Mouse (Mus musculus) forelimb bud, embryonic 11.5 days (tissue): ENCODE data around the gene Grm7.

Experiments used
- DNase-seq: peaks from one replicate; pipeline ENCODE4 v3.0.0-alpha.2; 2012; ENCODE audit warnings: low read depth, low spot score

Gene Grm7

DNA sequence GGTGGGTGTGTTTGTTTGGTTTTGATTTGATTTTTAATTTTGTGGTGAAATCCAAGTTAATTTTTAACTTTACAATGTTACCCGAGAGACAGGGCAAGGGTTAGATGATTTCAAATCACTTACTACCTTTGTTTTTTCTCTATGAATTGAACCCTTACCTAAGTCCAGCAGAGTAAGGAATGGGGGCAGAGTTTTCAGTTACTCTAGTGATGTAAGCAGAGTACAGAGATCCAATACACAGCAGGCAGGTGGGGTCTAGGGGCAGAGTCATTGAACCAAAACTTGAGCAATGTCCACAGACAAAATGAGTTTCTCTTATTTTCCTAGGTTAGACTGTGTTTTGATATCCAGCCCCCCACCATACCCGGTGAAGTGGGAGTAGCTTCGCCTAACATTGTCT lies 723.2 kb downstream of the Grm7 start:
- no peak for DNase-seq

DNA sequence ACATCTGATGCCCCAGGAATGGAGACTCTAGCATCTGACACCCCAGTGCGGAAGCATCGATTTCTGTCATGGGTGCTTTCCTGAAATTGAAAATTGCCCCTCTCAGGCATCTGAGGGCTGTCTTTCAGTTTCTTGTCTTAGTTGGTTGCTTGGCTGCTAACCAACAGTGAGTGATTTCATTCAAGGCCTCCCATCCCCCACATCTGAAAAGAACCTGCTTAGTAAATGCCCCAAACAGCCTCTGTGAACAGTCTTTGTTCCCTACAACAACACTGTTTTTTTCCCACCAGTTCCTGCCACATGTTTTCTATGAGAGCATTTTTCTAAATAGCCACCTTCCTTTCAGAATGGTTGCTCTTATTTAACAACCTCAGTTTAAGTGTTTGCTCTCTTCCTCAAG lies 723.6 kb downstream of the Grm7 start:
- no peak for DNase-seq

DNA sequence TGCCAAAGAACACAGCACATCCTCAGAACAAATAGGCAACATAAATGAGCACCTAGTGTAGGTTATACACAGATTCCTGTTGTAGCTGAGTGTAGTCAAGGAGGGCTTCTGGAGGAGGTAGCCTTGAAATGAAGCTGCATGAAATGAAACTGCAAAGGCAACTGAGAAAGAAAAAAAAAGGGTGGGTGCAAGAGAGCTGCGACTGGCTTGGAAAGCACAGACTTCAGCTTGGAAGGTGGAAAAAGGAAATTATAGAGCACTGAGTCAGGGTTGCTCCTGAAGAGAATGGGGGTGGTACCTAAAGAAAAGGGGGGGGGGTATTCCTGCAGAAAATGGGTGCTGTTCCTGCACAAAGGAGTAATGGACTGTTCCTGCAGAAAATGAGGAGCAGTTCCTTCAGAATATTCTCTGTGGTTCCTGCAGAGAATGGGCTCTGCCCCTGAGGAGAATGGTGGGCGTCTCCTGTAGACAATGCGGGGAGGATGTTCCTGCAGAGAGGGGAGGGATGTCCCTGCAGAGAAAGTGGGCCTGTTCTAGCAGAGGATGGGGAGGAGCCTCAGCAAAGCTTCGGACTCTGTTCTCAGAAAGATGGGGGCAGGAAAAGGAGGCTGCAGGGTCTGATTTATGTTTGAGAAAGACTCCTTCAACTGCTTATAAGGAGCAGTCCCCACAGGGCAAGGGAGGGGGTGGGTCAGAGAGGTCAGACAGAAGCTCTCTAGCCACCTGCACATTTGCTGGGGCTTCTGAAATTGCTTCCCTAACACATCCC lies 726.4 kb downstream of the Grm7 start:
- DNase-seq = no peak

DNA sequence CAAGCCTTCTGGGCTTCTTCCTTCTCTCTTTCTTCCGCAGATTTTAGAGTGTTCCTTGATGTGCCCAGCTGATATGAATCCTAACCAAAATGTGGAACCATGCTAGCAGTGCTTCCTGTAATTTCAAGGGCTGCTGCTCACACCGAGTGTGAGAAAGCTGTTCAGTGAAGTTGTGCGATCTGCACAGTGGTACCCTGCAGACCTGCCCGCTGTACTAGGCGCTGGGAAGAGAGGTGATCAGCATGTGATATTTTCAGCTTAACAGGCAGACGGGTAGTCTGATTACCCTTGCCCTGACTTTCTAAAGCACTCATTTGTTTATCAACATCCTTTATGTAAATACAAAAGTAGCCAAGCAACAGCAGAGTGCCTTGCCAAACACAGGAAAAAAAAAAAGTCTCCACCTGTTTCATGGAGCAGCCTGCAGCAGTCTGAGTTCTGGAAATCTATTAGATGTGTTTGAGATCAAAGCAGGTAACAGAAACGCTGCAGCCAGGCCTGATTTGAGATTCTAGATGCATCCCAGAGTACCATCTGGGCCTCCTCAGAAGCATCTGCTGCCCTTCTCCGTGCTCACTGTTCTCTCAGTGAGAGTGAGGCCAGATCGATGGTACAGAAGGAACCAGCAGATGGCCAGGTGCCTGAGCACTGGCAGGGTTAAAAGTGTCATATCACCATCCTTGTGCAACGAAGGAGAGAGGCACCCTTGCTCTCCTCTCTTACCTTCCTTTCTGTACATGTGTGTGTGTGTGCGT lies 727.4 kb downstream of the Grm7 start:
- no peak for DNase-seq

DNA sequence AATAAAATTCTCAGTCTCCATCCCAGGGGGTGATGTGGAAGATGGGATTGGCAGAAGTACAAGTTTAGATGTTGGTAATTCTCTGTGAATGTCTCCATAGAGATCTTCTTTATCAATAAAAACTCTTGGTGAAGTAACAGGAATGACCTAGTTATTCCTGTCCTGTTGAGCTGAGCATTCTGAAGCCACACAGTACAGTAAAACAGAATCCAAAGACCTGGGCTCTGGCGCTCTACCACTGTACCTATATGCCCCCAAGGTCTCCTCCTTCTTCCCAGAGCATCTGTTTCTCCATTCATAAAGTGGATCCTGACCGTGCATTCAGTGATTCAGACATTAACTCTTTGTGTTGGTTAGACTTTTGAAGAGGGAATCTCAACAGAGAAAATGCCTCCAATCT lies 735.3 kb downstream of the Grm7 start:
- no peak for DNase-seq

DNA sequence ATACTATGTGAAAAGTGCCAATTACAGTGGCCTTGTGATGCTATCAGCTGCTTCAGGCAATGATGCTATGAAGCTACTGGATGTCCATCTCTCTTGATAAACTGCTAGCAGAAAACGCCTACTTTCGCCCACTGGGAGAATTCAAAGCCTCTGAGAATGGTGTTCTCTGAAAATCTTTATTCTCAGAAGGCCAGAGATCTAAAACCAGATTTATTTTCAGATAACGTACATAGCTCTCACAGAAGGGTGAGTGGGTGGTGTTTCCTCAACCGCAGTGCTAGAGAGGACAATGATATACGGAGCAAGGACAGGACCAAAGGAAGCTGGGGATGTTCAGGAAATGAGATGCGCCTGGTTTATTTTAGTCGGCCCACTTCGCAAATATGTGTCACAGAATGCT lies 763.4 kb downstream of the Grm7 start:
- DNase-seq = no peak

DNA sequence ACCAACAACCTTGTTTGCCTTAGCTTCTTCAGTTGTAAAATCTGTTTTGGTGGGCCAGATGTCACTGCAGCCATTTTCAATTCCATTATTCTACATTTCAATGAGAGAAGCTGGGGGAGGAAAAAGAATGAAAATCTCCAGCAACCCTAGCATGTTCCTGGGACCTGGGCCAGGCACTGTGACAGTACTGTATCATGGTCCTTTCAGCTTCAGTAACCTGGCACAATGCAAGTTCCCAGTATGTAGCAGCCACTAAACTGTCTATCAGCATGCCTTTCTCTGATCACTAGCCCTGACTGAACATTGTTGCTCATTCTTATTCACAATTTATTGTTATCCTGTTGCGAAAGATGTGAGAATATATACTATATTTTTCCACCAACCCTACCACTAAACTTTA lies 779.4 kb downstream of the Grm7 start:
- no peak for DNase-seq

DNA sequence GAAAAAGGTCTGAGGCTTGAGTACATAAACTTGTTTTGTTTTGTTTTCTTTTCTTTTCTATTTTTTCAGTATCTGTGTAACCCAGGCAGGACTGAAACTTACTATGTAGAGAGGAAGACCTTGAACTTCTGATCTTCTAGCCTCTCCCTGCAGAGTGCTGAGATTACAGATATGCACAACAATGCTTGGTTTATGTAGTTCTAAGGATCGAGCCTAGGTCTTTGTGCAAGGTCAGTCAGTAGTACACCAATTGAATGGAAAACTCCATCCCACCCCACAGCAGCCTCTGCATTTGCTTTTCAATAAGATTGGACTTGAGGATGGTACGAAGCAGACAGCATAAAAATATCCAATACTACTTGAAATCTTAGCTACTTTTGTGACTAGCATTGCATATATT lies 800.8 kb downstream of the Grm7 start:
- DNase-seq = no peak

DNA sequence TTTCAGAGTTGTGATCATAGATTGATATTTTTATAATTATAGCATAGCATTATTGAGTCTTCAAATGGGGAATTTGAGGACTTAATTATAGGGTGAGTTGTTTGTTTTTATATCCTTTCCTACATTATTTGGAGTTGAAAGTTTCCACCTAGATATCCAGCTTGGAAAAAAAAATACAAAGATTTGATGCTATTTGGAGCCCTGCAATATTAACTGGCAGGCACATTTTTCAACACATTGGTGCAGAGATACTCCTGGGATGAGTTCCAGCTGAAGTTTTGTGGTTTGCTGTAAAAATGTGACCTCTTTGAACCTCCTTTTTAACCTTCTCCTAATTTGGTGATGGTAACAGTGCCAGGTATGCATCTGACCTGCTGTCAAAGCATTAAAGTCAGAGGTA lies 802.5 kb downstream of the Grm7 start:
- no peak for DNase-seq

DNA sequence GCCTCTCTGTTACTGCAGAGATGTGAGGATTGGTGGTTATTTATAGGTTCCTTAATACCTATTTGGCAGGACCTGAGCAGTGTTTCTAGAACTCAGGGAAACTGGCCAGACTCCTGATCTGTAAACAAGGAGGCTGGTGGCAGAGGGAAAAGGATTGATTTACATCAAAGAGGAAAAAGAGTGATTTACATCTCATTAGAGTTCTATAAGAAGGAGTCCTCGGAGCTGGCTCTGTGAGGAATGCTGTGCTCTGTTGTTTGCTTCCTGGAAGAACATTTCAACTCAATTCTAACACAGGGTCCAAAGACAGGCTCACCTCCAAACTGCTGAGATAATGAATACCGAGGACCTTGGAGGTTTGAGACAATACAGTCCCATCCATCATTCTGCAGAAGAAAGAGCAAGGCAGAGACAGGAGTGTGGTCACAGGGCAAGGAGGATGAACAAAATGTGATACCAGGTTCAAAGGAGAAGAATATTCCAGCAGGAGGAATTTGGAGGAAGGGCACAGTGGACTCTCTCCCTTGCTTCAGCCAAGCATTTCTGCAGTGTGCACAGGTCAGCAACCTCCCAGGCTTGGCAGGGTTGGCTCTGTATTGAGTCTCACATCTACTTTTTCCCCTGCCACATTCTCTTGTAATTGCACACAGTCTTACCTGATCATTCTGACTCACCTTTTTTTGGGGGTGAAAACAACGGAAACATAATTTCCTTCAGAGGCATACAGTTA lies 803.8 kb downstream of the Grm7 start:
- no peak for DNase-seq

DNA sequence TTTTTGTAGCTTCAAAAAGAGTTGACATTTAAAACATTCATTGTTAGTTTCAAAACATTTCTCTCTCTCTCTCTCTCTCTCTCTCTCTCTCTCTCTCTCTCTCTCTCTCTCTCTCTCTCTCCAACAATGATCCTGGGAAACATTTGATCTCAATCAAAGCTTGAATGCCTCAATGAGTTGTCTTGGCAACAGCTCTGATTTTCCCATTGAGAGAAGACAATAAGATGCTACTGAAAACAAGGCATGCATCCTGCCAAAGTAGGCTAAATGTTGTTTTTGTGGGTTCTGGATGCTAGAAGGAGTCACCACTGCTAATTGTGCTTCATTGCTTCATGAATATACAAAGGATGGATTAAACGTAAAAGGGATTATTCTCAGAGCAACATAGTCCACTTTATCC lies 836.5 kb downstream of the Grm7 start:
- DNase-seq = no peak

DNA sequence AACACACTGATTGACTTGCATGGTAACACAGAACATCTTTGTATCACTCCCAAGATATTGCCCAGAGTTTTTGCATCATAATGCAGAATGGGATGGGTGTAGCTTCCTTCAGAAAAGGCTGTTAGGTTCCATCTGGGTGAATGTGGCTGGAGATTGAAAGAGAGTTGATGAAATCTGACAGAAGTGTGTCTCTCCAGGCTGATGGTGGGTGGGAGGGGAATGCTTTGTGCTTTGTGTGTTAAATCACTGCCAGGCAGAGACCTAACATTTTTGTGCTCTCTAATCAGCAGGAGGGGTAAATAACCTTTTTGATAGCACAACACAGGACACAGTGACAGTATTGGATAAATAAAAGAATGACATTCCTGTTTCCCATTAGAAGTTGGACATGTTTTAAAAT lies 840.7 kb downstream of the Grm7 start:
- DNase-seq = no peak

DNA sequence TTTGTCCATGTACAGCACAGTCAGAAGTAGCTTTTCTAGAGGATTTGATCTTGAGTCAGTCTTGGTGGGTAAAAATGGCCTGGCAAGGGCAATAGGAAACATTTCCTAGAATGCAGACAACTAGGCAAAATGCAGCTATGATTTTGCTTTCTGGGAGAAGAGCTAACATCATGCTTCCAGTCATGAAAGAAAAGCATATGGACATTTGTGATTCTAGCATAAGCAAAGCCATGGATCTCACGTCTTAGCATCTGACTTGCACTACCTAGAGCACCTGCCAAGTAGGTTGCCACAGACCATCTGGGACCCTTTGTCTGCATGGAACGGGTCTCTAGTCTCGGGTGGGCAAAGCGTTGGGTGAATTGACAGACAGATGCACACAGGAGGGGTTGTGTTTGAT lies 842.2 kb downstream of the Grm7 start:
- no peak for DNase-seq

DNA sequence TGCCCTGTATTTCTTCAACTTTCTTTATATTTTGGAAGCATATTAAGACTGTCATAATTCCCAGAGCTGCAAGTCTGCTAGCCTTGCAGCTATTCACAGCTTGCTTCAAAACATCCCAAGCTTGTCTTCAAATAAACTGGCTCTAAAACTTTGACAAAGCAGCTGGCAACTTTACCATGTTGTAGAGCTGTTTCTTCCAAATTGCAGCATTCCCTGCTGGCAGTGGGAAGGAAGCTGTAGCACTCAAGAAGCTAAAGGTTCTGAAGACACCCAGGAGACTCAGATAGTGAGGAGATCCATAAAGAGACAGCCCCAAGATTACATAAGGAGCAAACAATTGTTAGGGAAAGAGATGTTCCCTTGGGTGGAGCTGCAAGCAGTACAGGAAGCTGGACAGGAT lies 846.8 kb downstream of the Grm7 start:
- DNase-seq = no peak

DNA sequence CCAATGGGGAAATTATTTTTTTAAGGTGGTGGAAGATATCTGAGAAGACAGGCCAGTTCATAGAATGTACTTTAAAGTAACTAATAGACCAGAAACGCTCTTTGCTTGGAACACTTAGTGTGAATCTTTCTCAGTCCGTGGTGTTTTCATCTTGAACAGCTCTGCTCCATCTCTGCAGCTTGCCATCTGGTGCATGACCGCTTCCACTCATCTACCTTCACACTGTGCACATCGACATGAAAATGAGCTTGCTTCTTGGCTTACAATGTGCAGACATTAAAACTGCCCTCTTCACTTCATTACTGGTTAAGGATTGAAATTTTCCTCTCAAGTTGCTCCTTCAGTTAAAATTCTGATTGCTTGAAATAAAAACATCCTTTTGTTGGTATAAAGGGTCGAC lies 854.2 kb downstream of the Grm7 start:
- no peak for DNase-seq

DNA sequence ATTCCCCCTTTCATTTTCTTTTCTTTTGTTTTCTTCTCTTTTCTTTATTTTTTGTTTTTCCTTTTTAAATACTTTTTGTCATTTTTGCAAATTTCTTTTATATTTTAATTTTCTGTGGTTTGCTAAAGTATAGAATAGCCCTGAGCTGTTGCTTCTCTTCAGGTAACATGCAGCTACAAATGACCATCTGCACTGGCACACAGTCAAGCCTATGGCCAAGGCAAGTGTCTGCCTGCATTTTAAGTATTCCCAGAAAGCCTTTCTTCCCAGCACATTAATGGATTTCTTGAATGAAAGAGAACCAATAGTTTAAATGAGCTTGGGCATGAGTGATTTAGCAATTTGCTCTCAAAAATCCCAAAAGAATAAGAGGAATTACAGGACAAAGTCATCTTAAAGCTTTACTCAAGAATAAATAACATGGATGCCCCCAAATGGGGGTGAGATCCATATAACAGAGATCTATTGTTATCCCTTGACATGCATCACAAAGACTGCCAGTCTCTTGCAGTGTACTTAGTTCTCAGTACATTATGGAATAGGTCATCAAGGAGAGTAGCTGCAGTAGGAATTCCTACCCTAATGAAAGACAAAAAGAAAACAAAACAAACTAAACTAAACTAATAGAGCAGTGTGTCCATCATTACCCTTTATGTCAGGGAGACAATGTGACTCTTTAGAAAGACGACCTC lies 865.5 kb downstream of the Grm7 start:
- no peak for DNase-seq

DNA sequence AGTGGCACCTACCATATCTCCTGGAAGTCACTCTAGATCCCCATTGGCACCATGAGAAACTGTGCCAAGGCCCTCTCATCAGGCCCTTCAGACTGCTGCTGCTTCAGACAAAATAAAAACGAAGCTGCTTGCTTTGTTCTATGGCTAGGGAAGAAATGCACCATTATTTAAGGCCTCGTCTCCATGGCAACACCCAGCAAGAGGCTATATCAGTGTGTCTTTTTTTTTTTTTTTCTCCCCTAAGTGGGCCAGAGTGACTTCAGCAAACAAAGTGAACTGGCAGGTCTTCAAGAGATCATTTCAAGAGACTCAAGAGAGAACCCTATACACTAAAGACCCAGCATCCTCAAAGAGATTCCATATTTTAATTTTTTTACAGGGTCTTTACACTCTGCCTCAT lies 867.0 kb downstream of the Grm7 start:
- no peak for DNase-seq

DNA sequence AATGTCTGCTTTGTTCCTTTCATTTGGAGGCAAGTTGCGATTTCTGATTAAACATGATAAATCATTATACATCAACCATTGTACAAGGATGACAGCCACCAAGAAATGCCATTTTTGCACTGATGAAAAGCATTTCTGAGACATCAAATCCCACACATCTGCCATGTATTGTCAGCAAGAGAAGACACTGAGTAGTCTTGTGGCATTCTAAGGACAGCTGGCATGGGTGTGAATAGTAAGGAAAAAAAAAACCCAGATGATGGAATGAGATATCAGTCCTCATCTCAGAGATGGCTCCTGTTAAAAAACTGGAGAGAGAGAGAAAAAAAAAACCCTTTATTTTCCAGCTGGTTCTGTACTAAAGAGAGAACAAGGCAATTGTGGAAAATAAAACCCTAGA lies 875.8 kb downstream of the Grm7 start:
- no peak for DNase-seq

DNA sequence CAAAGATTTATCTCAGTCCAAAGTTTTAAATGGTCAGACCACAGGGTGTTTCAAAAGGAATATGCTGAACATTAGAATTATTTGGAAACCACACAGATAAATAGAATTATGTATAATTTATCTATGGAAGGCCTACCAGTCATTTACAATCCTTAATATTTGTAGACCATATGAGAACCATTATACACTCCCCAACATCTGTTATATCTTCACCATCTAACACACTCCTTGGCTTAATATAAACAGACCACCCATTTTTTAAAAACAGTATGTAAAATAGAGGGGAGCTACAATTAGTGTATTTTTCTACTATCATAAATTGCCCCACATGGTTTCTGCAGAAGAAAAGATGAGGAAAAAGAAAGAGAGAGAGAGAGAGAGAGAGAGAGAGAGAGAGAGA lies 876.7 kb downstream of the Grm7 start:
- DNase-seq = no peak

DNA sequence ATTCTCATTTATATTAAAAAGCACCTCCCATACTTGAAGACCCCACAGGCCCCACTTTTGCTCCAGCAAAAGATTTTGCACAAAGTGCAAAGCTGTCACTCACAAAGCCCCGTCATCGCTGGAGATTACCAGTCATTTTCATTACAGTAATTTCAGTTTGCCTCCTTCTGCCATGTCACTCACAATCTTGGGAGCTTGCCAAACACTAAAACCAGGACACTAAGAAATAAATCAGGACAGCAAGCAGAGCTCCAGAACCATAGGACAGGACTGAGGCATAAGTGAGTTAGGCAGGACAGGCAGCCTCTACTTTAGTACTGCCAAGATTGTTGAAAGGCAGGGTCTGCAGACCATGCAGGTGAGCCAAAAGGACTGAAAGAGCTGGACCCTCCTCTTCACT lies 884.6 kb downstream of the Grm7 start:
- no peak for DNase-seq

DNA sequence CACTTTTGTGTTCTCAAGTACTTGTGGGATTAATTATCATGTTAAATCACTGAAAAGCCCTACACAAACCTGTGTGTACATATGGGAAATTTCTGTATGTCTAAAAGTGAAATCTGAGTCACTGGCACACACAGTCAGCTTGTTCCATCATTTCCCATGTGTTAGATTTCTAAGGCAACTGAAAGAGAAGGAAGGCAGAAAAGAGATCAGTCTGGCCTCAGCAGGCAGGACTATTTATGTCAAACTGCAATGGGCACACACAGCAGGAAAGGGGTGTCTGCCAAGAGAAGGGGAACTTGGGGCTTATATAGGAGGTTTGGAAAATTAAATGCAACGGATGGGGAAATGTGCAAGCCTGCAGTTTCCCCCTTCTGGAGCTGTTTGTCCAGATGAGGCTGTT lies 913.2 kb downstream of the Grm7 start:
- no peak for DNase-seq

DNA sequence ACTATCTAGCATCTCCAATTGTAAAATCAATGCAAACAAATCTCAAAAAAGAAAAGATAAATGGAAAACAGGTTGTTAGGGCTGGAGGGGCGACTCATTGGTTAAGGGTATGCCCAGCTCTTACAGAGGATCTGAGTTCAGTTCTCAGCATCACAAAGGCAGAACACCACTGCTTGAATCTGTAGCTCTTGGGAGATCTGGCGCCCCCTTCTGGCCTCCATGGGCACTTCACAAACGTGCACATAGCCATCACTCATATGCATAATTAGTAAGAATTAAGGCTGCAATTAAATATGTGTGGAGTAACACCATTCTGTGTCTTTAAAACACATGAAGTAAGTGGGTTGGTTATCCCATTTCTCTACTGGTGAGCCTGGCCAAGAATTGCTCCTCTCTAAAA lies 914.1 kb downstream of the Grm7 start:
- DNase-seq = no peak
